Mouse (Mus musculus): ENCODE measurements around the gene Nlrc5.

Nlrc5 gene

DNA sequence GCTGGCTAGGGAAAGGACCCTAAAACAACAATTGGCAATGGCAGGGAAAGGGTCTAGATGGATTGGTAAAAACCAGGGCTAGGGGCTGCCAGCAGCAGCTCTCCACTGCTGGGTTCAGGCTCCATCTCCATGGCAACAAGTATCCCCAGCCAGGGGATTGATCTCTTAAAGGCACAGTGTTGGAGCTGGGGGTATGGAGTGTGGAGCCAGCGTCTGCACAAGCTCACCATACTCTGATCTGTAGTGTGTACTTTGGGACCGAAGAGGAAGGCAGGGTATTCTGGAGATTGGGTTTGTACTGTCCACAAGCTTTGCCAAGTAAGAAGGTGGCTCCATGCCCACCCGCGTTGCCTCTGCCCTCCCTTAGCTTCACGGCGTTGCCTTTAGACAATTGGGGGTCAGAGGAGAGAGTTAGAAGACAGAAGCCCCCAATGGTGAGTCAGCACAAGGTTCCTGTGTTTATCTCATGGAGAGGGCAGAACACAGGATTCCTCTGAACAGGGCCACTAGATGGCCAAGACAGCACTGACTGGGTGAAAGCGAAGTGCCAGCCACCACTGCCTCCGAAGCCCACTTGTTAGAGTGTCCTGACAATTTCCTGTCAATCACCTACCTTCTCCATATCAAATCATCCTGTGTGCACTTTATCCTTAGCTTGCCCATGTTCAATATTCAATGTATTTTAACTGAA, 133.1 kb downstream of the Nlrc5 start:
- no peak for DNase-seq (ENCODE audit: low spot score)

DNA sequence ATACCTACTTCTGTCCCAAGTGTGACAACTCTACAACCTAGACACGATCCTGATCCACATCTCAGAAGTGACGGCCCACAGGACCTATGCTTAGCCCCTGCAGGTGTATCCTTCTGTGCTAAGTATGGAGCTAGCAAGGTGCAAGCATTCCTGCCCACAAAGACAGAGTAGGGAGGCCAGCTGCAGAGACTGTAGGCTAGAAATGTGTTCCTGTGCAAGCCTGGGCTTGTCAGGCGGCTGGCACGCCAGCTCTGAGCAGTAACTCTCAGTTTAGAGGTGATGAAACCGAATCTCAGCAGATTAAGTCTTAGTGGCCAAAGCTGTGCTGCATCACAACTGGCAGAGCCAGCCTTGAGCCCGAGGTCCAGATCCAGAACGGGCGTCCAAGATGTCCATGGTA, 133.9 kb downstream of the Nlrc5 start:
- DNase-seq (ENCODE audit: low spot score), result no peak

DNA sequence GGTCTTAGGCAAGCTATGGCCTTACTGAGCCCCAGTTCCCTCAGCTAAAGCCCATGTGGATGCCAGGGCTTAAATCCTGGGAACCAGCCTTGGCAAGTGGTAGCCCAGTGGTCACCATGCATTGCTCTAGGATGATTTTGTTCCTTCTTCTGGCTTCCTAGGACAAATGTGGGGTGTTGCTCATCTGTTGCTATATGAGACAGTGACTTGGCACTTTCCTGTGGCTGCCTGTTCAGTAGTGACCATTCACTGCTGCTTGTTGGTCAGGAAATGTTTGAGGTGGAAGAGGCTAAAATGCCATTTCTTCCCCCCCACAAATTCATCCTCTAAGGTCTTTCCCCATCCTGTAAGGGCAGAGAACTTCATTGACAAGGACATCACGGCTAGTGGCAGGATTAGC, 135.3 kb downstream of the Nlrc5 start:
- no peak for DNase-seq (ENCODE audit: low spot score)

DNA sequence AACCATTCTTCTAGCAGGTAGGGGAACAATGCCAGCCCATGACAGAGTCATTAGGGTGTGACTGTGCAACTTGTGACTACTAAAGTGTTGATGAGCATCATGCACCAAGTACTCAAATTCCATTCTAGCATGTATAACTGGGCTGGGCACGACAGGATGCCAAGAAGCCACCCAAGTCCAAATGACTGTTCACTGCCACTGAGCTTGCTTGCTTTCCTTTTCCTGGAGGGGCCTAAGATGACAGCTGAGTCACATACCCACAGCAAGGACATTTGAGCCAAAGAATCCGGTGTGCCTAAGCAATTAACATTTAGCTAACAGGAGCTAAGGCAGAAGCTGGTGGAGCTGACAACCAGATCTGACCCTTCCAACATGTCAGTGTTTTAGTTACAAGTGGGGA, 137.7 kb downstream of the Nlrc5 start:
- no peak for DNase-seq (ENCODE audit: low spot score)

DNA sequence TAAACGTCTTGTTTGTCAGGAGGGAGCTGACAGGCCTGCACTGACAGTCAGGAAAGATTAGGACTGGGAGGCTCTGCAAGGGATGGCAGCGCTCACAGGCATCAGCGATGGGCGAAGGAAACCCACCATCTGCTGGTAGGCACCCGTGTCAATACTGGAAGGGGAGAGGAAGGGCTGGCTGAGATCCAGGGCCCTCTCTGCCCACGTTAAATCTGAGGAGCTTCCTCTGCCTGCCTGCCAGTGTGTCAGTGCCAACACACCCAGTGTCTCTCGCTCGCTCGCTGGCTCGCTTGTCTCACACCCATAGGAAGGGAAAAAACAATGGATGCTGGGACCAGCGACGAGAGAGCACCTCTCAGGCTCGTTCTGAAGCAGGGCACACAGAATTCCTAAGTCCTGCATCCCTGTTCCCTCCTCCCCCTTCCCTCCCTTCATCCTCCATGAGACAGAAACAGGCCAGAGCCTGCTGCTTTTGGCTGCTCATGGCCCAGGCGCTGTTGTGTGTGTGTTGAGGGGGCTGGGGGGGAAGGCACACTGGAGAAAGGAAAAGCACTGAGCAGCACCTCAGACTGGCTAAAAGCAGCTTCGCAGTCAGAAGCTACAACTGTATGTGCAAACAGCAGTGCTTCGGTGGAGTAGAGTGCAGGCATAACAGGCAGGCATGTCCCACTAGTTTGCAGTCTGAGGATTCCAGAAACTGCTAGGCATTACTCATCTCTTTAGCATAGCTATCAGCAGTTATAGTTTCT, 140.2 kb downstream of the Nlrc5 start:
- DNase-seq (ENCODE audit: low spot score), result no peak

DNA sequence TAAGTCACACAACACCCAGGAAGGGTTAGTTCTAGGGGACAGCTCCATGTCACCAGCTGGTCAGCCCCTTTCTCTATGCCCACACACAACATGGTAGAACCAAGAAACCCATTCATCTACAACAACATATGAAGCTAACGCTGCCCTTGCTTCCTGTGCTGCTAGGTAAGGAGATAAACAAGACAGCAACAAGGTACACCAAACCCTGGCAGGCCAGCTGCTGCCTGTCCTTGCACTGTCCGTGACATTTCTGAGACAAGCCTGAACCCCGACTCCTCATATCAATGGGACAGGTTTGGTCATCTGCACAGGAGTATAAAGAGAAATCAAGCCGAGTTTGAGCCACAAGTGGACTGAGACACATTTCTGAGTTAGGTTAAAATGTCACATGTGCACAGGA, 141.0 kb downstream of the Nlrc5 start:
- no peak for DNase-seq (ENCODE audit: low spot score)
